8 mouse cellular contexts compared by ENCODE assay signal in the genomic region with DNA sequence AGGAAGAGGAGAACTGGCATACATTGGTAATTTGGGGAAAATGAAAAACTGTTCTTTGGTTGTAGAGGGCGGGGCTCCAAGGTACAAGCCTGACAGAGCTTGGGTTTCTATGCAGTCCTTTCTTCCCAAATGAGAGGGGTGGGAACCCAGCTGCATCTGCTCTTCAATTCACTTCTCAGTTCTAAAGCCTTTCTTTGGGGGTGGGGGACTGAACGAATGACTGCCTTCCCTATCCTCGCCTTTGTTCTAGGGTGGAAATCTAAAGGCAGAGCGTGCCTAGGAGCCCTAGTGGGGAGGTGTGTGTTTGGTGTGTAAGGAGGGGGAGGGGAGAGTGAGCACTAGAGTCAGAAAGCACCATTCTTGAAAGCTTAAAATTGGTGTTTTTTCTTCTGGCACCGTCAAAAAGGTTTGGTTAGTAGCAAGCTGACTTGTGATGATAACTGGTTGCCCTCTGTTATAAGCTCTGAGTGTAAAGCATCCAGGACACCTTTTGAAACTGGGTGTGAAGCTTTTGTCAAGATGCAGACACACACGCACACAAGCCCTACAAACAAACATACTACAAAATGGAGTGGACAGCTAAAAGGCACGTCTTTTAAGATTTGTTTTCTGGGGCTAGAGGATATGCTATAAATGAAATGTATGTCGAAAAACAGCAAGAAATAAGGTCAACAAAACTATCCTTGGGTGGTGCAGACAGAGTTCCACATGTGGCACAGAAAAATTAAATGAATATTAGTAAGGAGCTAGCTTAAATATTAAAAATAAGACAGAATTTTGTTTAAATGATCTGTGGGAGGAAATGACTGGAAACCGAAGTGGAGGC. TPM values are rescaled to one million over a fixed set of nuclear protein-coding genes. Genes with fewer than 3 reads are reported as not detected.
A peak's percentile ranks its signal among the peaks of the same experiment; 100 is the strongest.
DNase-seq lines count a peak whose midpoint lies in the region; ATAC-seq and TF ChIP-seq lines count a peak whose summit lies in the region.

No protein-coding gene starts in this region.

- no peak for DNase-seq in heart, adult 2 months
- DNase-seq in cerebellum, postnatal 25 days, result peak; percentile 37 to 45
- DNase-seq in midbrain, embryonic 14.5 days, result peak; percentile 82
- DNase-seq in thymus, postnatal 14 days, result no peak
- DNase-seq in adrenal gland, postnatal 25 days, result no peak
- DNase-seq in spleen, postnatal 10 days (ENCODE audit: low spot score in 2 of 2), result no peak

- H3K9me3 ChIP-seq in heart, embryonic 13.5 days, result no peaks in the 10 kb centered on the region
- H3K9me3 ChIP-seq in hindbrain, embryonic 13.5 days, result no peaks in the 10 kb centered on the region
- no peaks in the 10 kb centered on the region for H3K9me3 ChIP-seq in midbrain, embryonic 14.5 days (ENCODE audit: control insufficient read depth, low read length)

- no peak for TF ChIP-seq EP300 in heart, adult 2 months (IDR thresholded peaks at IDR 0.05; ENCODE audit: insufficient read depth, low read depth, low read length)

- no peaks in the 10 kb centered on the region for H3K36me3 ChIP-seq in heart, embryonic 13.5 days
- H3K36me3 ChIP-seq in heart, adult 2 months (ENCODE audit: control insufficient read depth, insufficient read depth, low read length), result no peaks in the 10 kb centered on the region
- H3K36me3 ChIP-seq in hindbrain, embryonic 13.5 days, result peaks cover 11% of the 10 kb centered on the region
- H3K36me3 ChIP-seq in midbrain, embryonic 14.5 days (ENCODE audit: control insufficient read depth, insufficient read depth, low read length), result peaks cover under 1% of the 10 kb centered on the region

- WGBS in heart, embryonic 13.5 days, result 33% methylated on average over 9 of the region's 9 CpGs
- 37% methylated on average over 9 of the region's 9 CpGs for WGBS in heart, adult 2 months
- 14% methylated on average over 9 of the region's 9 CpGs for WGBS in hindbrain, embryonic 13.5 days
- WGBS in midbrain, embryonic 14.5 days, result 11% methylated on average over 9 of the region's 9 CpGs

- intact Hi-C loops in heart, adult 2 months (cut with DNase I), result no loop called here

- H3K4me2 ChIP-seq in heart, embryonic 13.5 days, result peak overlapping the region; percentile 96
- peak overlapping the region; percentile 59 for H3K4me2 ChIP-seq in hindbrain, embryonic 13.5 days
- peak overlapping the region; percentile 68 for H3K4me2 ChIP-seq in midbrain, embryonic 14.5 days (ENCODE audit: low read length)

- H3K79me2 ChIP-seq in heart, adult 2 months (replicated peaks; ENCODE audit: control insufficient read depth, insufficient read depth, low read length), result no peaks in the 10 kb centered on the region

- no peak for ATAC-seq in heart, embryonic 13.5 days (ENCODE audit: extremely low read depth, insufficient number of reproducible peaks, low FRiP score, low TSS enrichment)
- peak; percentile 70 for ATAC-seq in hindbrain, embryonic 13.5 days (ENCODE audit: low FRiP score)
- ATAC-seq in midbrain, embryonic 14.5 days (ENCODE audit: low FRiP score, low TSS enrichment), result peak; percentile 60

- TF ChIP-seq POLR2A in heart, adult 2 months (IDR thresholded peaks at IDR 0.05; ENCODE audit: insufficient read depth, low read depth, low read length), result no peak

- no peak for TF ChIP-seq CTCF in heart, adult 2 months (IDR thresholded peaks at IDR 0.05)

- H3K27me3 ChIP-seq in heart, embryonic 13.5 days (replicated peaks), result peaks cover 13% of the 10 kb centered on the region
- no peaks in the 10 kb centered on the region for H3K27me3 ChIP-seq in heart, adult 2 months (ENCODE audit: control insufficient read depth, insufficient read depth, low read length)
- no peaks in the 10 kb centered on the region for H3K27me3 ChIP-seq in hindbrain, embryonic 13.5 days
- H3K27me3 ChIP-seq in midbrain, embryonic 14.5 days (ENCODE audit: control insufficient read depth, insufficient read depth, low read length), result no peaks in the 10 kb centered on the region

- no peak overlapping the region for H3K9ac ChIP-seq in heart, embryonic 13.5 days
- no peak overlapping the region for H3K9ac ChIP-seq in heart, adult 2 months (ENCODE audit: low read depth, low read length)
- H3K9ac ChIP-seq in hindbrain, embryonic 13.5 days, result peak overlapping the region; percentile 97
- peak overlapping the region; percentile 96 for H3K9ac ChIP-seq in midbrain, embryonic 14.5 days (replicated peaks; ENCODE audit: low read length)

- peaks cover 9% of the 10 kb centered on the region for H3K4me1 ChIP-seq in heart, embryonic 13.5 days
- no peaks in the 10 kb centered on the region for H3K4me1 ChIP-seq in heart, adult 2 months (ENCODE audit: control insufficient read depth, insufficient read depth, low read length)
- peaks cover 36% of the 10 kb centered on the region for H3K4me1 ChIP-seq in hindbrain, embryonic 13.5 days (replicated peaks)
- peaks cover 26% of the 10 kb centered on the region for H3K4me1 ChIP-seq in midbrain, embryonic 14.5 days (ENCODE audit: control insufficient read depth, insufficient read depth, low read length)

- H3K27ac ChIP-seq in heart, embryonic 13.5 days (replicated peaks), result no peak overlapping the region
- no peak overlapping the region for H3K27ac ChIP-seq in heart, adult 2 months
- H3K27ac ChIP-seq in hindbrain, embryonic 13.5 days, result peak overlapping the region; percentile 96
- peak overlapping the region; percentile 93 for H3K27ac ChIP-seq in midbrain, embryonic 14.5 days (replicated peaks; ENCODE audit: low read depth, low read length)

- H3K4me3 ChIP-seq in heart, embryonic 13.5 days, result peak overlapping the region; percentile 72
- H3K4me3 ChIP-seq in heart, adult 2 months, result no peak overlapping the region
- peak overlapping the region; percentile 93 for H3K4me3 ChIP-seq in hindbrain, embryonic 13.5 days
- H3K4me3 ChIP-seq in midbrain, embryonic 14.5 days (replicated peaks; ENCODE audit: low read depth, low read length), result peak overlapping the region; percentile 69

RNA-seq across cellular contexts. Expression of a gene that starts 1.2 kb away (rescaled TPM):
- polyA plus RNA-seq in heart, embryonic 13.5 days (2015; fragmentation: Nextera tagmentation; extraction: Ambion mirVana), result 2.7 and 3.3 TPM in 2 replicates
- 1 to 10 TPM; 3.8 to 4.2 TPM for total RNA-seq in heart, adult 2 months (2021)
- polyA plus RNA-seq in heart, adult 2 months (2012; rRNA removed), result 2.2 and 3.7 TPM in 2 replicates
- polyA plus RNA-seq in hindbrain, embryonic 13.5 days (2015; fragmentation: Nextera tagmentation; extraction: Ambion mirVana), result 442 and 445 TPM in 2 replicates
- 489 and 491 TPM in 2 replicates for polyA plus RNA-seq in midbrain, embryonic 14.5 days (2014; fragmentation: Nextera tagmentation; extraction: Ambion mirVana)
- 25.1 and 25.6 TPM in 2 replicates for total RNA-seq in adrenal gland, postnatal 25 days (2021)

Comparison
In these comparisons a context has a peak if more than half of its experiments do, and no peak if none do; other contexts are left out.
1. H3K27ac ChIP-seq: peak in hindbrain, embryonic 13.5 days (single experiment) and midbrain, embryonic 14.5 days (single experiment); none in heart, embryonic 13.5 days (single experiment) and heart, adult 2 months (single experiment).
2. H3K9ac ChIP-seq: peak in hindbrain, embryonic 13.5 days (single experiment) and midbrain, embryonic 14.5 days (single experiment); none in heart, embryonic 13.5 days (single experiment) and heart, adult 2 months (single experiment).
3. DNase-seq: peak in cerebellum, postnatal 25 days (2 of 2) and midbrain, embryonic 14.5 days (single experiment); none in heart, adult 2 months (0 of 2), thymus, postnatal 14 days (single experiment), adrenal gland, postnatal 25 days (single experiment) and spleen, postnatal 10 days (0 of 2).
4. RNA of a gene that starts 1.2 kb away (polyA plus RNA-seq): 489 to 491 TPM in midbrain, embryonic 14.5 days and 442 to 445 TPM in hindbrain, embryonic 13.5 days; 2.7 to 3.3 TPM in heart, embryonic 13.5 days and 2.2 to 3.7 TPM in heart, adult 2 months; every median in the first group is over 10 times any median in the second.
5. Peak in every context shown above with its lines, with median percentiles within 50 percentile points of each other: H3K4me2 ChIP-seq.